Mouse (Mus musculus) limb, embryonic 10.5 days (tissue): Measurements from ENCODE around the gene Colgalt2. TPM values are rescaled to one million over a fixed set of nuclear protein-coding genes. Genes with fewer than 3 reads are reported as not detected.
"Not testable (repeated sequence)": the region's sequence is repeated elsewhere in the genome, so short reads cannot be mapped to it uniquely, and the experiment has no call there.

Experiments
- DNase-seq: peaks from one replicate; pipeline ENCODE4 v3.0.0-alpha.2; 2017; ENCODE audit warnings: low spot score
- H3K27ac ChIP-seq: fragments of 300-500 bp; sonication (generic); 2 replicates; pipeline ENCODE4 v1.5.1; 2016; ENCODE audit warnings: mild to moderate bottlenecking
- H3K27me3 ChIP-seq: fragments of 300-500 bp; sonication (generic); 2 replicates; pipeline ENCODE4 v1.6.1; 2016; ENCODE audit warnings: low read depth, mild to moderate bottlenecking; ENCODE audit not compliant: poor library complexity, severe bottlenecking
- H3K36me3 ChIP-seq: fragments of 300-500 bp; sonication (generic); 2 replicates; pipeline ENCODE4 v1.6.1; 2016; ENCODE audit warnings: mild to moderate bottlenecking, moderate library complexity
- H3K4me1 ChIP-seq: fragments of 300-500 bp; sonication (generic); 2 replicates; pipeline ENCODE4 v1.6.1; 2016
- H3K4me3 ChIP-seq: fragments of 300-500 bp; sonication (generic); 2 replicates; pipeline ENCODE4 v1.5.1; 2016; ENCODE audit warnings: mild to moderate bottlenecking, moderate library complexity
- H3K9me3 ChIP-seq: fragments of 300-500 bp; sonication (generic); replicated peaks from 2 replicates; pipeline ENCODE4 v1.6.1; 2016; ENCODE audit warnings: mild to moderate bottlenecking
- WGBS: fragments of 180-500 bp; shearing (Covaris S2); methylation state at CpG from one replicate; pipeline ENCODE4 v1.1.7; 2016; 5-methylcytosine and 5-hydroxymethylcytosine counted together
- polyA plus RNA-seq: library from polyadenylated mRNA; unstranded; fragments of >200 nt; fragmentation: Nextera tagmentation; extraction: Ambion mirVana; gene quantifications from 2 replicates; pipeline ENCODE4 v1.2.1, GENCODE M21; 2016

Colgalt2 gene
- polyA plus RNA-seq, result 1.0 and 1.4 TPM in 2 replicates

DNA sequence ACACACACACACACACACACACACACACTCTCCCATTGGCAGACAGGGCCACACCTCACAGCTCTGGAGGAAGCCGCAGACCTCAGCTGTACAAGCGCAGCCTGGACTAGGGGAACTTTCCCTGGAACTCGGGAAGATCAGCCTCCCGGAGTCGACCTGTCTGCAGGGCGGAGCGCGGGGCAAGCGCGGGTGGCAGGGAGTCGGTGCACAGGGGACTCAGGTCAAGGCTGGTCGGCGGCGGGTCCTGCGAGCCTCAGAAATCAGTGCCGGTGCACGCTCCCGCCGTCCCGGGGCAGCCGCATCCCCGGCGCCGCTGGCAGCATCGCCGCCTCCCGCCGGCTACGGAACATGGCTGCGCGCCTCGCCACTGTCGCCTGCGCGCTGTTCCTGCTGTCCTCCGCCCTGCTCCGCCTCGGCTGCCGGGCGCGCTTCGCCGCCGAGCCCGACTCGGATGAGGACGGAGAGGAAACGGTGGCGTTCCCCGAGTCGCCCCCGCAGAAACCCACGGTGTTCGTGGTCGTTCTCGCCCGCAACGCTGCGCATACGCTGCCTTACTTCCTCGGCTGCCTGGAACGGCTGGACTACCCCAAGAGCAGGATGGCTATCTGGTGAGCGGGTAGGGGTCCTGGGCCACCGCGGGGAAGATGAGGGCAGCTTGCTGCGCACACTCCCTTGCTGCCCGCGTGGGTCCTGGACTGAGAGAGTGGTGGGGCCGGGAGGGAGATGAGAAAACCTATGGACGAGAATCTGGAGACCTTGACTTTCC lies at the start of gene Colgalt2:
Colgalt2 (plus strand) TSS at position 41 of the 766 bp plus-strand sequence.
- Histone ChIP-seq H3K4me1 (peaks cover 13% of the 10 kb centered on the region), H3K27ac (peak within 1 kb of the TSS; percentile 83), H3K4me3 (peak within 1 kb of the TSS; percentile 69), H3K36me3 (no peaks in the 10 kb centered on the region), H3K27me3 (peaks cover 50% of the 10 kb centered on the region), H3K9me3 (no peaks in the 10 kb centered on the region)
- WGBS, result under 1% methylated on average over 59 of the region's 70 CpGs
- DNase-seq, result peak; percentile 71

DNA sequence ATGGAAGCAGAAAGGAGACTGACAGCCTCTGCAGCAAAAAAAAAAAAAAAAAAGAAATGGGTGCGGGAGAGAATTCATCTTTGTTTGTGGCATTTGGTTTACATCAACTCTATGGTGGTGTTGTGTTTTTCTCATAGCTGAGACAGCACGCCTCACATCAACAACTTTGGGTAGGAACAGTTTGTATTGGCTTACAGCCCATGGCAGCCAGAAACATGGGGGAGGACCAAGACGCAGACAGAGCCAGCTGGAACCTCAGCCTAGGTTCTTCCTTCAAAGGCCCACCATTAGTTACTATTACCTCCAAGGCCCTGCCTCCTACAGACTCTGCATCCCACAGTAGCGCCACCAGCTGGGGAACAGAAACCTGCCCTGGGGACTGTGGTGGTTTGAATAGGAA lies 42.9 kb upstream of the Colgalt2 start:
- no peaks in the 10 kb centered on the region for H3K27me3 ChIP-seq
- DNase-seq, result no peak
- 85% methylated on average over 4 of the region's 4 CpGs for WGBS

DNA sequence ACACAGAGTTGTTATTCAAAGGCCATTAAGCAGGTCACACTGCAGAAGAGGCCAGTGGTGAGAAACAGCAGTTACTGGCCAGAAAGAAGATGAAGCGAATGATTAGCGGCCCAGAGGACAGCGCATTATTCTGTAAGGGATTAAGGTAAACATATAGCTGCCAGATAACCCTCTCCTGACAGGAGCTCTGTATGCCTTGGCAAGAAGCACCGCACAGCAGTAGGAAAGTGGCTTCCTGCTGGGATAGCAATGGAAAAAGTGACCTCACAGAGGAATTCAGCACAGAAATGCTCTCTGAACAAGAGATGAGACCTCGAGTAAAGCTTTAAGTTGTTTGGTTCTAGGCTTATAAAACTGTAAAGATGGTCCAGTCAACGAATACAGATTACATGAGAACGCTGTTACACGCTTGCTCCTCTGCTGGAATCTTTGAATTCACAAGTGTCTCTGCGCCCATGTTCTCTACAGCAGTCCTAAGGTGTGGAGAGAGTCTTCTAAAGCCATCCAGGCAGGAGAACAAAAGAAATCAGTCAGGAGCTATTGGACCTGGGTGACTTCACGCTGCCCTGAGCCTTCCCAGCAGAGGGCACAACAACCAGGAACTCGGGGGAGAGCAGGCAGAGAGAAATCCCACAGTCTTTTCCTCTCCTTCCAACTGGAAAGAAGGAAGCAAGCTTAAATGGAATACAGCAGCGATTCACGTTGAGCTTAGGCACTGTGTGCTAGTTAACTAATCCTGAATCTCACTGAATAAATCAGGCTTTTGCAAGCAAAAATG lies 31.1 kb upstream of the Colgalt2 start:
- no peaks in the 10 kb centered on the region for H3K9me3 ChIP-seq
- DNase-seq, result peak; percentile 40
- H3K36me3 ChIP-seq, result peaks cover 25% of the 10 kb centered on the region
- no peaks in the 10 kb centered on the region for H3K27me3 ChIP-seq
- no peak overlapping the region for H3K4me3 ChIP-seq
- H3K27ac ChIP-seq, result peak overlapping the region; percentile 30; the same call in 1 of the 2 replicates
- H3K4me1 ChIP-seq, result peaks cover 9% of the 10 kb centered on the region
- 65% methylated on average over 13 of the region's 13 CpGs for WGBS

More for the DNA sequence above, 42.9 kb upstream of the Colgalt2 start:
- H3K4me1 ChIP-seq, result no peaks in the 10 kb centered on the region
- no peaks in the 10 kb centered on the region for H3K36me3 ChIP-seq
- no peaks in the 10 kb centered on the region for H3K9me3 ChIP-seq
- H3K27ac ChIP-seq, result no peak overlapping the region
- no peak overlapping the region for H3K4me3 ChIP-seq

DNA sequence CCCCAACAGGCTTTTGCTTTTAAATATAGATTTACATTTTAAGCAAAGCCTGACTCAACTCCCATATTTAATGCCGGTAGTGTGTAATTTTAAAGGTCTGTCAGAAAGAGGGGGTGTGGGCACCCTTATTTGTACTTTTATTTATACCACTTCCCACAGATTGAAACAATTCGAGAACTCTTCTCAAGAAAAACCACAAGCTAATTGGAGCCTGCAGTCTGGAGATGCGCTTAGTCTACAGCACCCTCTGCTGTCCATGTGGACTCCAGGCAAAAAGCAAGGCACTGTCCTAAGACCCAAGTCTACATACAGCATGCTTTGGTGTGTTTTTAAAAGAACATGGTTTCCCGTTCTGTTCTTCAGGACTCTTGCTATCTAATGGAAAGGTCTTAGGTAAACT lies 30.5 kb upstream of the Colgalt2 start:
- WGBS, result 40% methylated on average over 4 of the region's 4 CpGs
- peaks cover 28% of the 10 kb centered on the region for H3K36me3 ChIP-seq
- H3K27me3 ChIP-seq, result no peaks in the 10 kb centered on the region
- DNase-seq, result peak; percentile 51
- H3K9me3 ChIP-seq, result no peaks in the 10 kb centered on the region
- H3K4me1 ChIP-seq, result peaks cover 9% of the 10 kb centered on the region
- no peak overlapping the region for H3K4me3 ChIP-seq
- H3K27ac ChIP-seq, result no peak overlapping the region

DNA sequence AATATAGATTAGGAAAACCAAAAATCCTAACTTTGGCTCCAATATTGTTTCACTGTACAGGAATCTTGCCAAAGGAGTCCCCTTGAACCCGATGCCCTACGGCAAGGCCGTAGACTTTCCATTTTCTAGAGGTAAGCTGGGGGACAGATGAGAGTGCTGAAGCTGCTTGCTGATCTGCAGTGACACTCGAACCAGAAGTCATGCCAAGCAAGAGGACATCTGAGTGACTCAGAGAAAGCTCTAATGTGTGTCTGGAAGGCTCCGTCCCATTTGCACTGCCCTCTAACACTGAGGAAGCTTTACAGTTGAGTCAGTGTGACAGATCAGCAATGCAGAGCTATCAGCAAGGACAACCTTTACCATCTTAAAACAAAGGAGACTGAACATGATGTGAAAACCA lies 21.3 kb upstream of the Colgalt2 start:
- H3K27ac ChIP-seq, result no peak overlapping the region
- no peaks in the 10 kb centered on the region for H3K9me3 ChIP-seq
- DNase-seq, result no peak
- no peaks in the 10 kb centered on the region for H3K4me1 ChIP-seq
- H3K27me3 ChIP-seq, result no peaks in the 10 kb centered on the region
- H3K4me3 ChIP-seq, result no peak overlapping the region
- WGBS, result 93% methylated on average over 5 of the region's 5 CpGs
- peaks cover 67% of the 10 kb centered on the region for H3K36me3 ChIP-seq

DNA sequence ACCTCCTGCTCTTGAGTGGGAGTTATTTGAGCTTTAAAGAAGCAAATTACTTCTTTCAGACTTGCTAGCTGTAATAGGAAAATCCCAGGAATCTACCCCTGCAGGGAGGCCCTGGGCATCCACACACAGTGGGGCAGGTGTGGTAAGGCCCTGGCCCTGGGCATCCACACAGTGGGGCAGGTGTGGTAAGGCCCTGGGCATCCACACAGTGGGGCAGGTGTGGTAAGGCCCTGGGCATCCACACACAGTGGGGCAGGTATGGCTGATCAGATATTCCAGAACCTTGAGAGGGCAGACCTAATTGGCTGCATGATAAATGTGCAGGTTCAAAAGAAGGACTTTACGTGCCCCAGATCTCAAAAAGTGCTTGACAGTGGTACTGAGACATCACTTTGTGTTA lies 15.0 kb upstream of the Colgalt2 start:
- H3K9me3 ChIP-seq, result no peaks in the 10 kb centered on the region
- 88% methylated on average over 1 of the region's 1 CpGs for WGBS
- DNase-seq, result no peak
- H3K36me3 ChIP-seq, result peaks cover 30% of the 10 kb centered on the region
- H3K27ac ChIP-seq, result no peak overlapping the region
- H3K27me3 ChIP-seq, result no peaks in the 10 kb centered on the region
- H3K4me3 ChIP-seq, result no peak overlapping the region
- H3K4me1 ChIP-seq, result no peaks in the 10 kb centered on the region

DNA sequence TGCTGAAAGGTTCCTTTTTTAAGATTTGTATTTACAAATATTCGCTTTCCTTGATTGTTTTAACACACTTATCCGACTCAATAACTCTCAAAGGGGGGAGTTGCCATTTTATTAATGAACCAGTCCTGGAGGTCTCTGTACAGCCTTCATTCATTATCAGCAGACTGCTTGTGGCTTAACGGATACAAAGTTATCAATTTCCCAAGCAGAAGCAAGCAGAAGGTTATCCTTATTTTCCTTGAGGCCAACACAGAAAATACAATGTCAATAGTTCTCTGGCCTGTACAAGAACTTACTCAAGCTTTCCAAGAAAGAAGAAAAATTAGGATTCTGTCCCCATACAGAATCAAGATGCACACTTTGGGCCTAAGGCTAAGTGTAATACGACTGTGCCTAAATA lies 13.9 kb upstream of the Colgalt2 start:
- H3K4me3 ChIP-seq, result peak overlapping the region; percentile 88
- not testable (repeated sequence) for H3K27me3 ChIP-seq, DNase-seq, H3K9me3 ChIP-seq, H3K4me1 ChIP-seq
- H3K36me3 ChIP-seq, result peaks cover 22% of the 10 kb centered on the region
- 41% methylated on average over 2 of the region's 4 CpGs for whole genome bisulfite sequencing
- peak overlapping the region; percentile 89; the same call in 1 of the 2 replicates for H3K27ac ChIP-seq

DNA sequence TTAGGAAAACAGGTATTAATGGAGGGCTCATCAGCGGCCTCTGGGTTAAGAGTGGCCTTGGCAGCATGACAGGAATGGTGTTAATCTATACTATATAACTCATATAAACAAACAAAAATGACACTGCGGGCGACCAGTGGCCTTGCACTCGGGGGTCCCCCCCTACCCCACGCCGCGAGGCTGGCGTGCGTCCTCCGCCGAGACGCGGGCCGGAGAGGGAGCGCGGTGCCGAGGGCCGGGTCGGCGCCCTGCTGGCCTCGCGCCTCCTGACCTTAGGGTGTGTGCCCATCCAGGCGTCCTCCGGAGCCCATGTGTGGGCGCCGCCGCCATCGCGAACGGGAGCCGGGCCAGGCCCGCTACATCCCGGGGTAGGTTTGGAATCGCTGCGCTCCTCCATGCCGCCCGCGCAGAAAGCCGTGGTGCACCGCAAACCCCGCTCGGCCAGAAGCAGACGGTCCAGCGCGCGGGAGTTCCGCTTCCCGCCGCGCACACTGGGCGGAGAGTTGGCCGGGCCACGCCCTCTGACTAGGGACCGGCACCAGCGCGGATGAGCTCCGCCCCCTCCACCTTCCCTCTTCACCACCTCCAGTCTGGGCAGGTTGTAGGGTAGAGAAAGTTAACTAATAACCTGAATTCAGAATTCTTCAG lies 13.3 kb upstream of the Colgalt2 start, which contains the start of gene Tsen15:
Tsen15 (minus strand) TSS at position 501 of the 648 bp plus-strand sequence.
- Histone ChIP-seq H3K4me3 (peak within 1 kb of the TSS; percentile 88), H3K9me3 (no peaks in the 10 kb centered on the region), H3K4me1 (no peaks in the 10 kb centered on the region), H3K27me3 (no peaks in the 10 kb centered on the region), H3K27ac (peak within 1 kb of the TSS; percentile 89), H3K36me3 (peaks cover 17% of the 10 kb centered on the region)
- DNase-seq, result peak; percentile 88
- WGBS, result under 1% methylated on average over 57 of the region's 57 CpGs

DNA sequence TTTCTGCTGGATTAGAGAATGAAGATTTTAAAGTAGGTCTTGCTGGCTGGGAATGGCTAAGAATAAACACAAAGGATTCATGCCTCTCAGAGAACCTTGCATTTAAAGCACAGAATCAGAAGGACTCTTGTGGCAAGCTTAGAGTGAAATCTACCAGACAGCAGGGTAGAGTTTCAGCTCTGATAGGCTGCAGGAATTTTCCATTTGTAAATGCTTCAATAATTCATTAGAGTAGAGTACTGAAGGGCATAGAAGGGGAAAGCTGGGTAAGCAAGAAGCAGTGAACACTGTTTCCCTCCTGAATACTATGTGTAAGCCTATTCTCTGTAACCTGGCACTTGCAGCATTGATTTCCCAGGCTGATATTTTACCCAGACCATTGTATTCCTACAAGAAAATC lies 10.4 kb upstream of the Colgalt2 start:
- no peak overlapping the region for H3K27ac ChIP-seq
- DNase-seq, result no peak
- no peaks in the 10 kb centered on the region for H3K27me3 ChIP-seq
- H3K36me3 ChIP-seq, result 0 out of 2 replicates have a peak, but pooled peaks cover 2% of the 10 kb centered on the region
- H3K4me1 ChIP-seq, result no peaks in the 10 kb centered on the region
- no peak overlapping the region for H3K4me3 ChIP-seq
- no peaks in the 10 kb centered on the region for H3K9me3 ChIP-seq

DNA sequence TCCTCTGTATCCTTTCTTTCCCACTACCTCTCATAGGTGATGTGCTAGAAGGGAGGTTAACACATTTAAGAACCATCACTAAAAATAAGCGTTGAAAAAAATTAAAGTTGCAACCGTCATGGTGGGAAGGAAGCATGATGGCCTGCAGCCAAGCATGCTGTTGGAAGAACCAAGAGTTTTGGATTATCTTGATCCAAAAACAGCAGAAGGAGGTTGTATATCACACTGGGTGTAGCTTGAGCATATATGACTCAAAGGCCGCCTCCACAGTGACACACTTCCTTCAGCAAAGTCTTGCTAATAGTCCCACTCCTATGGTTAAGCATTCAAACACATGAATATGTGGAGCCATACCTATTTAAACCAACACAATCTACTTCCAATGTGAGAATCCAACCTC lies 5.5 kb upstream of the Colgalt2 start:
- no peak overlapping the region for H3K27ac ChIP-seq
- H3K9me3 ChIP-seq, result no peaks in the 10 kb centered on the region
- WGBS, result 95% methylated on average over 3 of the region's 3 CpGs
- no peaks in the 10 kb centered on the region for H3K36me3 ChIP-seq
- no peak for DNase-seq
- peaks cover 15% of the 10 kb centered on the region for H3K27me3 ChIP-seq
- H3K4me1 ChIP-seq, result no peaks in the 10 kb centered on the region
- H3K4me3 ChIP-seq, result no peak overlapping the region

DNA sequence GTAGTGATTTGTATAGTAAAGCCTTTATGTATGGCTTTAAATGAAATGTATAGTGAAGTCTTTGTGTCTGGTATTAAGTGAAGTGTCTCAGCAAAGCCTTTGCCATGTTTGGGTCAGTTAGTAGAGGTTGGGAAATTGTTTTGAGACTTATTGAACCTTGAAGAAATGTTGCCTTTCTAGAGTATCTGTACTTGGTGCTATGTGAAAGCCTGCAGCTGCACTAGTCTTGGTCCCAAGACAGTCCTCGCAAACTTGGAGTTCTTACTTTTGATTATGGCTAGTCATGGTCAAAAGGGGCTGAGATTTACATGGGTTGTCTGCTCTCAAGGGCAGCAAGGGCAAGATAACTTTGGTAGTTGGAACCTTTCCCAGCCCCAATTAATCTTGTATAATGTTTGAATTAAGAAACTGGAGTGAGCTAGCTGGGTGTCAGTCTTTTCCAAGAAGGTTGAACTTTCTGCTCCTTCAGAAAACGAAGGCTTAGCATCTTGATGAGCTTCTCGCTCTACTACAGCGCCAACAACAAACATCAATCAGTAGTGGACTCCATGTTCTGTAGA lies 4.6 kb upstream of the Colgalt2 start:
- no peaks in the 10 kb centered on the region for H3K9me3 ChIP-seq
- no peak overlapping the region for H3K4me3 ChIP-seq
- 84% methylated on average over 4 of the region's 4 CpGs for WGBS
- DNase-seq, result no peak
- H3K27ac ChIP-seq, result no peak overlapping the region
- H3K36me3 ChIP-seq, result no peaks in the 10 kb centered on the region
- H3K4me1 ChIP-seq, result peaks cover 4% of the 10 kb centered on the region; the same call in 1 of the 2 replicates
- H3K27me3 ChIP-seq, result peaks cover 23% of the 10 kb centered on the region

DNA sequence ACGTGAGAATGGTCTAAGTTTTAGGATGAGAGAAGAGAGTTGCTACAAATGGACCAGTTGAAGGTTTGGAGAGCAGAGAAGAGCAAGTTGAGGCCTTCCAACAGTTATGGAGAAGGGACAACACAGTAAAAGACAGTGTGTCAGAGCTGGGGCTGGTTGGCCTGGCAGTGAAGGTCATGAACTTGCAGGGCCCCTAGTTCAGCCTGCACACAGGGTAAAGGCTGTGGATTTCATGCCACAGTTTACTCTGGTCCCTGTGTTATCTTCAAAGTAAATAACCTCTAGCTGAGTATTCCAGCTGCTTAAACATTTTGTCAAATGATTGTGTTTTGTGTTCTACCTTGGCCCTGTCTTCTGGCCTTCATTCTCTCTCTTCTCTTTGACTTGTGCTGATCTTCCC lies 922 bp upstream of the Colgalt2 start:
- DNase-seq, result no peak
- Histone ChIP-seq H3K4me1 (peaks cover 13% of the 10 kb centered on the region), H3K4me3 (no peak overlapping the region), H3K36me3 (no peaks in the 10 kb centered on the region), H3K27me3 (peaks cover 50% of the 10 kb centered on the region), H3K9me3 (no peaks in the 10 kb centered on the region), H3K27ac (no peak overlapping the region)
- WGBS, result 65% methylated on average over 1 of the region's 1 CpGs
